Mouse (Mus musculus) G1E (cell line): ENCODE measurements around the gene Eef1akmt4. TPM values are rescaled to one million over a fixed set of nuclear protein-coding genes. Genes with fewer than 3 reads are reported as not detected.

Experiments
- ATAC-seq: 2 replicates; pipeline ENCODE4 v1.8.0; 2016; ENCODE audit warnings: mild to moderate bottlenecking; ENCODE audit not compliant: insufficient number of reproducible peaks, poor library complexity, low FRiP score, severe bottlenecking; ENCODE audit errors: extremely low read depth
- DNase-seq: peaks from one replicate; pipeline ENCODE4 v3.0.0; 2012; ENCODE audit warnings: low spot score
- H3K27me3 ChIP-seq: 2 replicates; pipeline ENCODE4 v1.6.1; 2012; ENCODE audit warnings: mild to moderate bottlenecking, low read length, inconsistent platforms; ENCODE audit not compliant: insufficient read depth
- H3K36me3 ChIP-seq: replicated peaks from 2 replicates; pipeline ENCODE3; 2012; ENCODE audit warnings: mild to moderate bottlenecking, inconsistent platforms
- H3K4me1 ChIP-seq: 2 replicates; pipeline ENCODE4 v1.6.1; 2012; ENCODE audit warnings: low read depth, low read length, inconsistent platforms, mixed read lengths; ENCODE audit not compliant: insufficient read depth
- H3K4me3 ChIP-seq: 2 replicates; pipeline ENCODE4 v1.5.1; 2012; ENCODE audit warnings: low read depth, mild to moderate bottlenecking, inconsistent platforms, low read length, moderate library complexity, mixed read lengths
- H3K9me3 ChIP-seq: replicated peaks from 2 replicates; pipeline ENCODE4 v1.6.1; 2012; ENCODE audit warnings: inconsistent platforms
- CTCF ChIP-seq: IDR thresholded peaks from 2 replicates; pipeline ENCODE4 v1.5.1; 2012; ENCODE audit warnings: low read depth, low read length, inconsistent platforms, mixed read lengths
- GATA1 ChIP-seq: IDR thresholded peaks from 2 replicates; pipeline ENCODE4 v1.6.1; 2012; ENCODE audit warnings: borderline replicate concordance, low read length, inconsistent platforms, mixed read lengths
- GATA2 ChIP-seq: IDR thresholded peaks from 2 replicates; pipeline ENCODE4 v1.6.1; 2012; ENCODE audit warnings: low read depth, low read length, inconsistent platforms, borderline replicate concordance
- POLR2AphosphoS5 ChIP-seq: IDR thresholded peaks from 2 replicates; pipeline ENCODE4 v1.6.1; 2012; ENCODE audit warnings: low read depth, low read length, inconsistent platforms; ENCODE audit not compliant: insufficient replicate concordance
- TAL1 ChIP-seq: conservative IDR thresholded peaks from 2 replicates; pipeline ENCODE4 v1.6.1; 2012; ENCODE audit warnings: low read depth, low read length, inconsistent platforms, mixed read lengths
- polyA plus RNA-seq: library from polyadenylated mRNA; stranded (reverse); fragments of >175 nt; gene quantifications from 2 replicates; pipeline ENCODE4 v1.2.3, GENCODE M21; 2012
- total RNA-seq, 2 experiments: library from RNA; stranded (forward) in 1 of 2; stranded (reverse) in 1 of 2; fragments of 200-1000 nt in 1 of 2; fragments of >200 nt in 1 of 2; fragmentation: Nextera tagmentation in 1 of 2; gene quantifications; 2 replicates each; pipeline ENCODE4 v1.2.3; 2014 to 2017

Gene Eef1akmt4
- total and polyA plus RNA-seq, 3 experiments, result 8.7 to 16.4 (median 11.5) TPM

- Histone ChIP-seq H3K4me3 (peak overlapping the region; percentile 57; the same call in 1 of the 2 replicates), H3K27me3 (peaks cover 40% of the 10 kb centered on the region), H3K4me1 (peaks cover 66% of the 10 kb centered on the region), H3K36me3 (no peaks in the 10 kb centered on the region), H3K9me3 (peaks cover 8% of the 10 kb centered on the region)
- ATAC-seq (no peak), DNase-seq (no peak)
- TF ChIP-seq GATA2 (no peak), GATA1 (no peak), POLR2AphosphoS5 (no peak), TAL1 (no peak), CTCF (no peak)
Observed at GRCm38 (mm10) chr16:20591076-20591705, 20.2 kb upstream of the Eef1akmt4 start.

GRCm38 (mm10) chr16:20595060-20595673 is 16.2 kb upstream of the Eef1akmt4 start:
- Histone ChIP-seq H3K4me1 (peaks cover 72% of the 10 kb centered on the region), H3K9me3 (peaks cover 8% of the 10 kb centered on the region), H3K27me3 (peaks cover 23% of the 10 kb centered on the region), H3K36me3 (no peaks in the 10 kb centered on the region), H3K4me3 (peak overlapping the region; percentile 63; the same call in 1 of the 2 replicates)
- ATAC-seq, result peak; percentile 91
- DNase-seq, result peak; percentile 64
- no peak for TF ChIP-seq GATA2
- peak; percentile 97 for TF ChIP-seq TAL1

DNA sequence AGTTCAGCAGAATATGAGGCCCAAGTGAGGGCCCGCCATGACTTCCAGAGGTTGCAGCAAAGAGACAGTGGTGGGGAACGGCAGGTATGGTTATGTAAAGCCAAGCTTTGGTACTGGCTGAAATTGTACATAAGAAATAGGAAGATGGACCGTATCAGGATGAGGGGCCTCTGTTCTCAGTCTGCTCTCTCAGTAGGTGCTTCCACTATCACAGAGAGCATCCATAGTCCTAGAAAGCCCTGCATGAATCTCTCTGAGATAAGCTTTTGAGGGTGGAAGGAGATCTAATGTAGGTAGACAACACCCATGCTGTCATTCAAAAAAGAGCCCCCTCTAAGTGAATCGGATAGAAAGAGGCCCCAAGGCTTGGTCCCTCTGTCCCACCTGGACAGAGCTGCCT is 15.7 kb upstream of the Eef1akmt4 start:
- Histone ChIP-seq H3K36me3 (no peaks in the 10 kb centered on the region), H3K4me3 (peak overlapping the region; percentile 63; the same call in 1 of the 2 replicates), H3K4me1 (peaks cover 66% of the 10 kb centered on the region), H3K9me3 (peaks cover 8% of the 10 kb centered on the region), H3K27me3 (peaks cover 20% of the 10 kb centered on the region)
- DNase-seq, result no peak
- ATAC-seq, result no peak
- TF ChIP-seq TAL1, result no peak
- no peak for TF ChIP-seq GATA1
- TF ChIP-seq GATA2, result no peak
- TF ChIP-seq CTCF, result no peak
- TF ChIP-seq POLR2AphosphoS5, result no peak

GRCm38 (mm10) chr16:20596687-20597441 is 14.5 kb upstream of the Eef1akmt4 start:
- peaks cover 13% of the 10 kb centered on the region for H3K27me3 ChIP-seq

GRCm38 (mm10) chr16:20600511-20600910 is 10.9 kb upstream of the Eef1akmt4 start:
- TF ChIP-seq TAL1, result no peak
- no peak for ATAC-seq
- no peak for DNase-seq
- Histone ChIP-seq H3K36me3 (peaks cover 19% of the 10 kb centered on the region), H3K9me3 (no peaks in the 10 kb centered on the region), H3K4me1 (peaks cover 30% of the 10 kb centered on the region), H3K4me3 (no peak overlapping the region), H3K27me3 (peaks cover 9% of the 10 kb centered on the region)

More at GRCm38 (mm10) chr16:20596687-20597441, 14.5 kb upstream of the Eef1akmt4 start:
- ATAC-seq (no peak), DNase-seq (no peak)
- TF ChIP-seq TAL1 (no peak), CTCF (no peak), GATA2 (no peak), POLR2AphosphoS5 (no peak), GATA1 (no peak)
- Histone ChIP-seq H3K4me3 (no peak overlapping the region; the same call in 1 of the 2 replicates), H3K4me1 (peaks cover 55% of the 10 kb centered on the region), H3K9me3 (no peaks in the 10 kb centered on the region), H3K36me3 (no peaks in the 10 kb centered on the region)

DNA sequence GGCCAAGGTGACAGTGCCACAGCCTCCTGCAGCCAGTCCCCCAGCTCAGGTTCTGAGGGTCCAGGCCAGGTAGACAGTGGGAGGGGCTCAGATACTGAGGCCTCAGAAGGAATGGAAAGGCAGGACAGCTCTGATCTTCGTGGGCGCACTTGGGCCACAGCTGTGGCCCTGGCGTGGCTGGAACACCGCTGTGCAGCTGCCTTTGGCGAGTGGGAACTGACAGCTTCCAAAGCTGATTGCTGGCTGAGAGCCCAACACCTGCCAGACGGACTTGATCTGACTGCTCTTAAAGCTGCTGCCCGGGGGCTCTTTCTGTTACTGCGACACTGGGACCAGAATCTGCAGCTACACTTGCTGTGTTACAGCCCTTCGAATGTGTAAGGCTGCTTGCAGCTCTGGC is 6.7 kb upstream of the Eef1akmt4 start:
- peaks cover 57% of the 10 kb centered on the region for H3K36me3 ChIP-seq
- ATAC-seq, result no peak

More for the DNA sequence above, 6.7 kb upstream of the Eef1akmt4 start:
- no peak overlapping the region for H3K4me3 ChIP-seq
- H3K27me3 ChIP-seq, result peaks cover 9% of the 10 kb centered on the region; the same call in 1 of the 2 replicates
- H3K9me3 ChIP-seq, result no peaks in the 10 kb centered on the region
- H3K4me1 ChIP-seq, result peaks cover 24% of the 10 kb centered on the region
- TF ChIP-seq CTCF (no peak), POLR2AphosphoS5 (no peak), TAL1 (no peak), GATA2 (no peak), GATA1 (no peak)
- no peak for DNase-seq
